Mouse (Mus musculus) ES-E14 (cell line): ENCODE data around the gene Ube2o. TPM values are rescaled to one million over a fixed set of nuclear protein-coding genes. Genes with fewer than 3 reads are reported as not detected.
A peak's percentile ranks its signal among the peaks of the same experiment; 100 is the strongest.

Source experiments
- DNase-seq: peaks from one replicate; pipeline ENCODE4 v3.0.0-alpha.2; 2013; ENCODE audit warnings: low read depth, low spot score
- H3K27ac ChIP-seq: 2 replicates; pipeline ENCODE4 v1.5.1; 2012; ENCODE audit warnings: low read depth, mild to moderate bottlenecking, low read length, moderate library complexity, mixed read lengths; ENCODE audit not compliant: poor library complexity, insufficient read depth, severe bottlenecking
- H3K36me3 ChIP-seq: 2 replicates; pipeline ENCODE4 v1.6.1; 2012; ENCODE audit warnings: mild to moderate bottlenecking, low read length, moderate library complexity, mixed read lengths; ENCODE audit not compliant: control insufficient read depth, poor library complexity, insufficient read depth, severe bottlenecking
- H3K4me1 ChIP-seq, 2 experiments: fragments of 150-350 bp in 1 of 2; sonication (generic) in 1 of 2; 2 replicates each; pipeline ENCODE4 v1.6.1; 2012; ENCODE audit warnings: low read length in 2 of 2, mild to moderate bottlenecking in 1 of 2, mixed read lengths in 1 of 2; ENCODE audit not compliant: control insufficient read depth in 2 of 2, insufficient read depth in 2 of 2, poor library complexity in 1 of 2
- H3K4me3 ChIP-seq, 2 experiments: fragments of 150-350 bp in 1 of 2; sonication (generic) in 1 of 2; 2 replicates each; pipeline ENCODE4 v1.5.1; 2012; ENCODE audit warnings: low read length in 2 of 2, low read depth in 1 of 2, mild to moderate bottlenecking in 1 of 2, mixed read lengths in 1 of 2; ENCODE audit not compliant: insufficient read depth in 1 of 2, poor library complexity in 1 of 2, severe bottlenecking in 1 of 2
- H3K9ac ChIP-seq: 2 replicates; pipeline ENCODE4 v1.6.1; 2012; ENCODE audit warnings: low read depth, mild to moderate bottlenecking, low read length, mixed read lengths; ENCODE audit not compliant: poor library complexity, insufficient read depth, severe bottlenecking
- H3K9me3 ChIP-seq: fragments of 150-350 bp; sonication (generic); 2 replicates; pipeline ENCODE4 v1.6.1; 2012; ENCODE audit warnings: low read depth, mild to moderate bottlenecking, low read length; ENCODE audit not compliant: control insufficient read depth, insufficient read depth
- CHD2 ChIP-seq: IDR thresholded peaks from 2 replicates; pipeline ENCODE4 v1.6.1; 2014; ENCODE audit warnings: mild to moderate bottlenecking, low read depth, low read length, inconsistent platforms
- HCFC1 ChIP-seq: IDR thresholded peaks from 2 replicates; pipeline ENCODE4 v1.6.1; 2012; ENCODE audit warnings: low read length, inconsistent platforms, borderline replicate concordance; ENCODE audit not compliant: insufficient read depth
- MAFK ChIP-seq: IDR thresholded peaks from 2 replicates; pipeline ENCODE4 v1.6.1; 2014; ENCODE audit warnings: mild to moderate bottlenecking, low read depth, low read length, inconsistent platforms; ENCODE audit not compliant: insufficient read depth
- ZC3H11A ChIP-seq: IDR thresholded peaks from 2 replicates; pipeline ENCODE4 v1.6.1; 2012; ENCODE audit warnings: low read depth, mild to moderate bottlenecking, inconsistent platforms, low read length, borderline replicate concordance
- ZNF384 ChIP-seq: IDR thresholded peaks from 2 replicates; pipeline ENCODE4 v1.6.1; 2012; ENCODE audit warnings: low read depth, low read length, inconsistent platforms
- in situ Hi-C, 2 experiments: fragments of 600-800 bp; cut with MboI; formaldehyde crosslinking; loops; one replicate each; pipeline ENCODE4 v1.15.1; 2025; ENCODE audit warnings: low sequenced_read_pairs in 2 of 2, inconsistent platforms in 1 of 2; ENCODE audit not compliant: unreplicated experiment in 2 of 2
- total RNA-seq: library from RNA; depleted of rRNA; stranded (reverse); fragments of 300-350 nt; gene quantifications from 2 replicates; pipeline ENCODE4 v1.2.3, GENCODE M21; 2012

The Ube2o gene
- total RNA-seq, 1 experiment = 45.2 TPM

GRCm38 (mm10) chr11:116596766-116597165, 15.5 kb upstream of the Ube2o start:
- in situ Hi-C loops = no loop called here
- peaks cover 32% of the 10 kb centered on the region for H3K36me3 ChIP-seq
- no peak for TF ChIP-seq CHD2
- TF ChIP-seq ZNF384 = no peak
- no peak for TF ChIP-seq HCFC1
- no peak for TF ChIP-seq ZC3H11A
- TF ChIP-seq MAFK = no peak
- no peak overlapping the region for H3K9ac ChIP-seq
- no peaks in the 10 kb centered on the region for H3K9me3 ChIP-seq
- peaks cover 0 to 9% of the 10 kb centered on the region in 2 experiments; a peak in 3 of 4 replicates for H3K4me1 ChIP-seq
- no peak for DNase-seq
- no peak overlapping the region for H3K27ac ChIP-seq
- peak overlapping the region in 1 of 2 experiments; percentile 7; a peak in 1 of 4 replicates for H3K4me3 ChIP-seq

GRCm38 (mm10) chr11:116593345-116593744, 12.1 kb upstream of the Ube2o start:
- TF ChIP-seq CHD2 = no peak
- peaks cover 4% of the 10 kb centered on the region for H3K36me3 ChIP-seq
- H3K4me1 ChIP-seq = peaks cover 0 to 22% of the 10 kb centered on the region in 2 experiments; a peak in 3 of 4 replicates
- H3K27ac ChIP-seq = no peak overlapping the region
- DNase-seq = no peak
- H3K9me3 ChIP-seq = no peaks in the 10 kb centered on the region
- in situ Hi-C loops = no loop called here
- H3K4me3 ChIP-seq = no peak overlapping the region
- H3K9ac ChIP-seq = no peak overlapping the region

GRCm38 (mm10) chr11:116592428-116592827, 11.2 kb upstream of the Ube2o start:
- in situ Hi-C loops = no loop called here
- DNase-seq = peak; percentile 94
- no peak overlapping the region for H3K4me3 ChIP-seq
- H3K4me1 ChIP-seq = peaks cover 0 to 22% of the 10 kb centered on the region in 2 experiments
- H3K27ac ChIP-seq = no peak overlapping the region
- H3K36me3 ChIP-seq = 0 out of 2 replicates have a peak, but pooled peaks cover under 1% of the 10 kb centered on the region
- H3K9ac ChIP-seq = no peak overlapping the region
- peak; percentile 45; the same call in 1 of the 2 replicates for TF ChIP-seq HCFC1
- 0 out of 2 replicates have a peak, but pooled peaks have one; percentile 20 for TF ChIP-seq ZNF384
- no peak for TF ChIP-seq CHD2
- TF ChIP-seq ZC3H11A = peak; percentile 0; the same call in 1 of the 2 replicates
- H3K9me3 ChIP-seq = no peaks in the 10 kb centered on the region

- Histone ChIP-seq H3K4me3 (no peak overlapping the region), H3K36me3 (no peaks in the 10 kb centered on the region), H3K9me3 (no peaks in the 10 kb centered on the region), H3K4me1 (peaks cover 3 to 22% of the 10 kb centered on the region in 2 experiments), H3K9ac (peak overlapping the region; percentile 18; the same call in 1 of the 2 replicates), H3K27ac (no peak overlapping the region)
- TF ChIP-seq MAFK (no peak), ZNF384 (no peak), ZC3H11A (no peak), CHD2 (no peak), HCFC1 (no peak)
- in situ Hi-C loops = no loop called here
- no peak for DNase-seq
These were observed 10.4 kb upstream of the Ube2o start for GRCm38 (mm10) chr11:116591621-116592020.

- H3K27ac ChIP-seq = no peak overlapping the region
- H3K4me1 ChIP-seq = peaks cover 7 to 31% of the 10 kb centered on the region in 2 experiments
These were observed 8.3 kb upstream of the Ube2o start for GRCm38 (mm10) chr11:116589574-116589973.

More at GRCm38 (mm10) chr11:116589574-116589973, 8.3 kb upstream of the Ube2o start:
- TF ChIP-seq ZNF384 (no peak), MAFK (no peak), HCFC1 (no peak), CHD2 (no peak), ZC3H11A (no peak)
- no peaks in the 10 kb centered on the region for H3K36me3 ChIP-seq
- H3K9ac ChIP-seq = no peak overlapping the region
- no peak overlapping the region for H3K4me3 ChIP-seq
- no peak for DNase-seq
- no peaks in the 10 kb centered on the region for H3K9me3 ChIP-seq
- in situ Hi-C loops = no loop called here
